Mouse (Mus musculus): ENCODE data around the gene Slc44a2. TPM values are rescaled to one million over a fixed set of nuclear protein-coding genes. Genes with fewer than 3 reads are reported as not detected.
"Not testable (repeated sequence)": the region's sequence is repeated elsewhere in the genome, so short reads cannot be mapped to it uniquely, and the experiment has no call there.

The Slc44a2 gene
- polyA plus RNA-seq, 1 experiment from 2014 or later, result 60.3 TPM

DNA sequence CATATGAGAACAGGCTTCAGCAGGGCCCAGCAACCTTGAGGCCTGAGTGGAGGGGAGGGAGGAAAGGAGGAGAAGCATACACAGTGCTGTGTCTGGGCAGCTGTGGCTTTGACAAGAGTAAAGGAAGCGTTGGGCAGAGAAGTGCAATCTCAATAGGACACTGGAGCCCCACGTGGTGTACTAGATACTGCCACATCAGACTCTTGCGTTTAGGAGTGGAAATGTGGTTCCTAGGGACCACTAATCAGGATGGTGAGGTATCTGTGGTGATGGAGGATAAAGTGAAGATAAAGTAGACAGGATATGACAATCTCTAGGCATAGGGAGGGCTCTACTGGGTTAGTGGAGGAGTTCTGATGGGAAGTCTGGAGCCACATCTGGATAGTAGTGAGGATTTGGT lies 33.7 kb upstream of the Slc44a2 start:
- 45% methylated on average over 3 of the region's 3 CpGs for WGBS
- Histone ChIP-seq H3K9me3 (no peaks in the 10 kb centered on the region), H3K4me1 (peaks cover 36% of the 10 kb centered on the region), H3K9ac (peak overlapping the region; percentile 88), H3K27me3 (replicated peaks) (no peaks in the 10 kb centered on the region), H3K36me3 (peaks cover 44% of the 10 kb centered on the region), H3K27ac (replicated peaks) (no peak overlapping the region), H3K4me2 (peak overlapping the region; percentile 84), H3K4me3 (peak overlapping the region; percentile 90)
- no peak for ATAC-seq (ENCODE audit: extremely low read depth, insufficient number of reproducible peaks, low FRiP score, low TSS enrichment)

DNA sequence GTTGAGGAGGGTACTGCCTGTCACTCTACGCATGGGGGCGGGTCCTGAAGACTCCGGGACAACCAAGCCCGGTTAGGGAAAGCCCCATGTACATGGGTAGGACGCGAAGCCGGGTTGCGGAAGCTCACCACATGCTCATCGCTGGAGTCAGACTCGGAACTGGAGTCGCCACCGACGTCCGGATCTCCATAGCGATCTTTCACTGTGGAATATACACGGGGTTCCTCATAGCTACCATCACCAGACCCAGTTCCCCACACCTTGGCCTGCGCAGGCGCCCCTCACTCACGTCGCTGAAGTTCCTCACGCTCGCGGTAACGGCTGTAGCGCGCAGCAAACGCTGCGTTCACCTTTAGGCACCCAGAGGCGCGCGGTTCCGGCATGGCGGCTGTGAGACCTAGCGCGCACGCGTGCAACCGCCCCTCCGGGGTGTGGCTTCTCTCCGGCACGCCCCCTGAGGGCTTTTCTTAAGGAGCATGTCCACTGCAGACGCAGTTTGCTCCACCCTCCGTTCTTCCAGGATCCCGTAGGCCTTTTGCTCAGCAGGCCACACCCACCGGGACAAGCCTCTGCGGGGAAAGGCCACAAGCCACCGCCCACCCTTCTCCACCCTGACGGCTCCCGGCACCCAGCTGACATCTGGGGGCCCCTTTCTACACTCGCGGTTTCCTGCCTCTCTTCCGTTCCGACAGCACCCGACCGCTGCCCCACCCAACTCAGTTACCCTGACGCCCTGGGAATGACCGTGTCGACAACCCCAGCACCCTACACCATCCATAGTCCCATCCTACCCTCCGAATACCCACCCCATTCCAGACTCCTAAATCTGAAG lies 32.7 kb upstream of the Slc44a2 start, which contains the start of gene Kri1:
Gene Kri1, minus strand, starts transcription at position 399 of the 832 bp plus-strand sequence.
- under 1% methylated on average over 59 of the region's 59 CpGs for WGBS
- Histone ChIP-seq H3K4me3 (peak within 1 kb of the TSS; percentile 90), H3K9me3 (no peaks in the 10 kb centered on the region), H3K27me3 (replicated peaks) (no peaks in the 10 kb centered on the region), H3K4me1 (peaks cover 42% of the 10 kb centered on the region), H3K27ac (replicated peaks) (peak within 1 kb of the TSS; percentile 90), H3K9ac (peak within 1 kb of the TSS; percentile 88), H3K4me2 (peak within 1 kb of the TSS; percentile 84), H3K36me3 (peaks cover 34% of the 10 kb centered on the region)
- ATAC-seq (ENCODE audit: extremely low read depth, insufficient number of reproducible peaks, low FRiP score, low TSS enrichment), result peak; percentile 72

DNA sequence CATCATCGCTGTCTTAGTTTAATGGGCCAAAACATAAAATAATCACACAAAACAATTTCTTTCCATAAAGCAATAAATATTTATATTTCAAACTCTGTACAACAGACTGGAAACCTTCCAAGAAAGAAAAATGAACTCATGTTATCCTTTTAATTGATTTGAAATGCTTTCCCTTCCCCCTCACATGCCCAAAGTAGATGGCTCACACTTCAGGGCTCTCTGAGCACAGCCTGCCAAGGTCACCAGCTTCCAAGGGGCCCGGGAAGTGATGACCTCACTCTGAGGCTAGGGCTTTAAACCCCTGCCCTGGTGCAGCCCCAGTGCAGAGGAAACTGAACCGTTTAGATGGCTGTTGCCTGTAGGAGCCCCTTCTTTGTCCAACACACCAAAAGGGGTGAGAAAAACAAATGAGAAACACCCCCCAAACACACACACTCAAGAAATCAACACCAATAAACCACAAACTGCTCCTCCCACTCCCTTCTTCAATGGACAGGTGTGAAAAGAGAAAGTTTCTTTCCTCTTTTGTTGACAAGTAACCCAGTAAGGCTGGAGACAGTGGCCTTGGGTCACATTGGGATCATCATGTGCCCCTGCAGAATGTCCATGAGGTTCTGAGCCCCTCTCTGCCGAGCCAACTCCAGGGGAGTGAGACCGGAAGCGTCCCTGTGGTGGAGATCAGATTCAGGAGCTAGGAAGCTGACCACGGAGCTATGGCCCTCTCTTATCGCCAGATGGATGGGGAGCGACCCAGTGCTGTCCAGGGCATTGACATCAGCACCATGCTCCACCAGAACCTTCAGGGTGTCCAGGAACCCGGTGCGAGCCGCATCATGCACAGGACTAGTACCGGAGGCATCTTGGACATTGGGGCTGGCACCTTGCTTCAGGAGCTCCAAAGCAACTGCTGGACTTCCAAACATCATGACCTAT lies 31.8 kb upstream of the Slc44a2 start:
- Histone ChIP-seq H3K4me1 (peaks cover 42% of the 10 kb centered on the region), H3K36me3 (peaks cover 27% of the 10 kb centered on the region), H3K9me3 (no peaks in the 10 kb centered on the region), H3K4me2 (peak overlapping the region; percentile 84), H3K9ac (peak overlapping the region; percentile 79), H3K27me3 (replicated peaks) (no peaks in the 10 kb centered on the region), H3K4me3 (peak overlapping the region; percentile 90), H3K27ac (replicated peaks) (peak overlapping the region; percentile 90)
- ATAC-seq (ENCODE audit: extremely low read depth, insufficient number of reproducible peaks, low FRiP score, low TSS enrichment), result no peak
- WGBS, result 63% methylated on average over 13 of the region's 13 CpGs

DNA sequence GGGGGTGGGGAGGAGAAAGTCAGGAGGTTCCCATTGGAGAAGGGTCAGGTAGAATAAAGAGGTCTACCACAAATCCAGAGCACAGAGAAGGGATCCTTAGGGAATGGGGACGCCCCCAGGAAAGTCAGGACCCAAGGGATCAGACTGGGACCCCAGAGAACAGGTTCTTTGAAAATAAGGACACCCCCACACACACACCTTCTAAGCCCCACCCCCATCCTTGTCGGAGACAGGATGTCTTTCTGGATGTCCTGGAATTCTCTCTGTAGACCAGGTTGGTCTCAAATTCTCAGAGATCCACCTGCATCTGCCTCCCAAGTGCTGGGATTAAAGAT lies 31.2 kb upstream of the Slc44a2 start:
- Histone ChIP-seq H3K4me3 (peak overlapping the region; percentile 90), H3K9ac (peak overlapping the region; percentile 79), H3K27ac (replicated peaks) (peak overlapping the region; percentile 90), H3K9me3 (no peaks in the 10 kb centered on the region), H3K4me2 (peak overlapping the region; percentile 84), H3K4me1 (peaks cover 42% of the 10 kb centered on the region), H3K27me3 (replicated peaks) (no peaks in the 10 kb centered on the region), H3K36me3 (peaks cover 21% of the 10 kb centered on the region)
- ATAC-seq (ENCODE audit: extremely low read depth, insufficient number of reproducible peaks, low FRiP score, low TSS enrichment), result no peak
- WGBS, result 74% methylated on average over 2 of the region's 2 CpGs

DNA sequence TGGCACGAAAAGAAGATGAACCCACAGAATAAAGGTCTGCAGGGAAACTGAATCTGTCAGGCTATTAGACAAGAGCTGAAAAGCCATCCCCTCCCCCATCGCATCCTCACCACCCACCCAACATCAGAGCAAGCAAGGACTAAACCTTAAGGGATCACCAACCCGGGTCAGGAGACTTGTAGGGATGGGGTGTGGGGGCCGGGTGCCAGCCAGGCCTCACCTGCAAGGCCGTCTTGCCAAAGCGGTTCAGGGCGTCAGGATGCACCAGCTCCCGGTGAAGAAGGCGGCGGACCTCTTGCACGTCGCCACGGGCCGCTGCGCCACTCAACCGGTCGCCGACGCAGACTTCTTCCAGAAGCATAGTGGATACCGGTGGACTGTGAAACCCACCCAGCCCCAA lies 29.9 kb upstream of the Slc44a2 start:
- H3K4me3 ChIP-seq, result peak overlapping the region; percentile 90
- H3K9ac ChIP-seq, result peak overlapping the region; percentile 92
- H3K4me2 ChIP-seq, result peak overlapping the region; percentile 84
- ATAC-seq (ENCODE audit: extremely low read depth, insufficient number of reproducible peaks, low FRiP score, low TSS enrichment), result no peak
- H3K27ac ChIP-seq (replicated peaks), result peak overlapping the region; percentile 90
- peaks cover 42% of the 10 kb centered on the region for H3K4me1 ChIP-seq
- H3K27me3 ChIP-seq (replicated peaks), result no peaks in the 10 kb centered on the region
- H3K9me3 ChIP-seq, result no peaks in the 10 kb centered on the region
- peaks cover 8% of the 10 kb centered on the region for H3K36me3 ChIP-seq
- under 1% methylated on average over 20 of the region's 20 CpGs for WGBS

DNA sequence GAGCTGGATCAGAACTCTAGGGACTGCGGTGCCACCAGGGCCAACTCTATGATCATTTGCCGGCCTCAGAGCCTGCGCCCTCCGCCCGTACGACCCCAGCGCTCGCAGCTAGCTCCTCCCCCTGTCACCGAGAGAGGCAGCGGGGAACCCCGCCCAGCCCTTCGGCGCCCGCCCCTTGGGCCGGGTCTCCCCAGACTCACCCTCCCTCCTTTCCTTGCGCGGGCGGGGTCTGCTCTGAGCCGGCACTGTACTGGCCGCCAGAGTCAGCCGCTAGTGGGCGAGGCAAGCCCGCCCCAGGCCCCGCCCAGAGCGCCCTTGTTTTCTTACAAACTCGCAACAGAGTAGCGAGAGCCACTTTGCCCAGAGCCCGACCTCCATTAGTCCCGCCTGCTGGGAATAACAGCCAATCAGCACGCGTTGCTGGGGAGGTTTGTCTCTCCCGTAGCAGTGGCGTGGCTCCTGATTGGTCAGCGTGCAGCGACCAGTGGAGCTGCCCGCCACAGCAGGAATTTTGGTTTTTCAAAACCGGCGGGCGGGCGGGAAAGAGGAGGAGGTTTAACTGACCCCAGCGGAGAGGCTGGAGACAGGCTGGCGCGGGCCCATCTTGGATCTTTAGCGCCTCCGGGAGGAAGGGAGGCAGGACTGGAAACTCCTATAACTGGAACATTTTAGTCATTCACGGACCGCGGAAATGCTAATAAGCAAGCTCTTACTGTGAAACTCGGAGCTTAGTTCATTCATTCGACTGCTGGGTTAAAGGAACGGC lies 29.3 kb upstream of the Slc44a2 start, which contains the start of gene Cdkn2d:
Gene Cdkn2d, minus strand, starts transcription at position 386 of the 766 bp plus-strand sequence.
- H3K4me1 ChIP-seq, result peaks cover 42% of the 10 kb centered on the region
- peak within 1 kb of the TSS; percentile 90 for H3K4me3 ChIP-seq
- H3K27ac ChIP-seq (replicated peaks), result peak within 1 kb of the TSS; percentile 90
- H3K27me3 ChIP-seq (replicated peaks), result no peaks in the 10 kb centered on the region
- H3K36me3 ChIP-seq, result peaks cover 5% of the 10 kb centered on the region; the same call in 1 of the 2 replicates
- peak within 1 kb of the TSS; percentile 84 for H3K4me2 ChIP-seq
- under 1% methylated on average over 51 of the region's 51 CpGs for WGBS
- peak; percentile 92 for ATAC-seq (ENCODE audit: extremely low read depth, insufficient number of reproducible peaks, low FRiP score, low TSS enrichment)
- no peaks in the 10 kb centered on the region for H3K9me3 ChIP-seq
- H3K9ac ChIP-seq, result peak within 1 kb of the TSS; percentile 92

DNA sequence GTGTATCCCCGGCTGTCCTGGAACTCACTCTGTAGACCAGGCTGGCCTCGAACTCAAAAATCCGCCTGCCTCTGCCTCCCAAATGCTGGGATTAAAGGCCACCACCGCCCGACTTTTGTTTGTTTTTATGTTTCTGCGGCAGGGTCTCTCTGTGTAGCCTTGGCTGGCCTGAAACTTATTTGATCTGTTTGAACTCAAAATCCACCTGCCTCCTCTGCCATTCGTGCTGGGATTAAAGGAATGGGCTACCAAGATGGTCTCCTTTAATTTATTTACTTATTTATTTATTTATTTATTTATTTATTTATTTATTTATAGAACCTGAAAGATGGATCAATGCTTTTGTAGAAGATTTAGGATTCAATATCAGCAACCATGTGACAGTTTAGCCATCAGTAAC lies 28.6 kb upstream of the Slc44a2 start:
- not testable (repeated sequence) for ATAC-seq (ENCODE audit: extremely low read depth, insufficient number of reproducible peaks, low FRiP score, low TSS enrichment)
- WGBS, result 22% methylated on average over 7 of the region's 7 CpGs

DNA sequence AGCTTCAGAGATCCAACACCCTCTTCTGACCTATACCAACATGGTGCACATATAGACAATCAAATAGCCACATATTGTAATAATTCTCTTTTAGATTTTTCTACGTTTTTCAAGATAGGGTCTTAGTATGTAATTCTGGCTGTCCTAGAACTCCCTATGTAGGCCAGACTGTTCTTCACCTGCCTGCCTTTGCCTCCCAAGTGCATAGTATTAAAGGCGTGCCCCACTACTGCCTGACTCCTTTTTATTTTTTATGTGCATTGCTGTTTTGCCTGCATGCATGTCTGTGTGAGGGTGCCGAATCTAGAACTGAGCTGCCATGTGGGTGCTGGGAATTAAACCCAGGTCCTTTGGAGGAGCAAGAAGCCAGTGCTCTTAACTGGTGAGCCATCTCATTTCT lies 28.2 kb upstream of the Slc44a2 start:
- Histone ChIP-seq H3K36me3 (peaks cover 5% of the 10 kb centered on the region; the same call in 1 of the 2 replicates), H3K9ac (no peak overlapping the region), H3K4me3 (0 out of 2 replicates have a peak overlapping the region, but pooled peaks have one; percentile 90), H3K27me3 (replicated peaks) (no peaks in the 10 kb centered on the region), H3K4me2 (peak overlapping the region; percentile 84), H3K4me1 (peaks cover 31% of the 10 kb centered on the region), H3K27ac (replicated peaks) (0 out of 2 replicates have a peak overlapping the region, but pooled peaks have one; percentile 83), H3K9me3 (no peaks in the 10 kb centered on the region)
- no peak for ATAC-seq (ENCODE audit: extremely low read depth, insufficient number of reproducible peaks, low FRiP score, low TSS enrichment)
- 94% methylated on average over 3 of the region's 3 CpGs for WGBS

More for the DNA sequence above, 28.6 kb upstream of the Slc44a2 start:
- not testable (repeated sequence) for H3K9me3 ChIP-seq; H3K36me3 ChIP-seq; H3K27me3 ChIP-seq (replicated peaks)
- Histone ChIP-seq H3K4me2 (peak overlapping the region; percentile 84), H3K27ac (replicated peaks) (peak overlapping the region; percentile 83), H3K4me3 (peak overlapping the region; percentile 90), H3K4me1 (peaks cover 35% of the 10 kb centered on the region), H3K9ac (peak overlapping the region; percentile 73)

DNA sequence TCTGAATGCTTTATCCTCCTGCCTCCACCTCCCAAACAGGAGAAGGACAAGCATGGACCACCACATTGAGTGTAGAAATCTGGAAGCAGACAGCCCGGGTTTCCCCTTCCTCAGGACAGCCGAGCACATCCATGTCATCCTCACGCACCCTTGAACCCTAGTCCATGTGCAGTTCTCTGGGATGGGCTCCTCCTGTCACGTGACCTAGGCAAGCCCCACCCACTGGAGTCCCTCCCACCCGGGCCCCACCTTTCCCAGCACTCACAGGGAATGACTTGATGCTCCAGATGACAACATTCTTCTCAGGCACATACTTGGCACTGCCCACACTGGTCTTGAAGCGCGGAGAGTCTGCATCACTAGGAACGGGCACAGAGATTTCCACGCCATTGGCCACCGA lies 21.5 kb upstream of the Slc44a2 start:
- H3K27ac ChIP-seq (replicated peaks), result no peak overlapping the region
- H3K4me3 ChIP-seq, result no peak overlapping the region
- no peaks in the 10 kb centered on the region; the same call in 1 of the 2 replicates for H3K9me3 ChIP-seq
- ATAC-seq (ENCODE audit: extremely low read depth, insufficient number of reproducible peaks, low FRiP score, low TSS enrichment), result no peak
- no peak overlapping the region for H3K9ac ChIP-seq
- no peak overlapping the region for H3K4me2 ChIP-seq
- H3K27me3 ChIP-seq (replicated peaks), result no peaks in the 10 kb centered on the region
- 74% methylated on average over 10 of the region's 10 CpGs for WGBS
- H3K4me1 ChIP-seq, result no peaks in the 10 kb centered on the region
- H3K36me3 ChIP-seq, result no peaks in the 10 kb centered on the region

DNA sequence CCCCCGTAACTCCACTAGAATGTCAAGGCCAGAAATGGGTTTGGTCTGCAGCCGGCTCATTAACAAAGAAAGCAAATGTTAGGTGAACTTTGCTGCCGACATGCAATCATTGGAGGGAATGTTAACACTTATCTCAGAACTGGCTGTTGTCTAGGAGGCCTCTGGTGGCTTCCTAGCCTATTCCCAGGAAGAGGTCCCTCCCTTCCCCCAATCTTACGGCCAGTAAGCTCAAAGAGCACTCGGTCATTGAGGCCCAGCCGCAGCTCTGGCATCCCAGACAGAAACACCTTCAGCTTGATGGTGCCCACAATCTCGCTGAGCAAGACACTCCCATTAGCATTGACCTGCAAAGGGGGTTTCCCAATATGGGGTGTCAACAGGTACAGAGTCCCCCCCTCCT lies 15.4 kb upstream of the Slc44a2 start:
- no peak for ATAC-seq (ENCODE audit: extremely low read depth, insufficient number of reproducible peaks, low FRiP score, low TSS enrichment)
- Histone ChIP-seq H3K36me3 (no peaks in the 10 kb centered on the region), H3K4me1 (no peaks in the 10 kb centered on the region), H3K9ac (no peak overlapping the region), H3K4me2 (no peak overlapping the region), H3K4me3 (no peak overlapping the region), H3K27me3 (replicated peaks) (no peaks in the 10 kb centered on the region), H3K9me3 (no peaks in the 10 kb centered on the region; the same call in 1 of the 2 replicates), H3K27ac (replicated peaks) (no peak overlapping the region)
- 55% methylated on average over 7 of the region's 7 CpGs for WGBS
